Mouse (Mus musculus) ES-E14 (cell line): ENCODE results near the gene Rasgrf2.

ENCODE experiments used
- HCFC1 ChIP-seq: IDR thresholded peaks from 2 replicates; pipeline ENCODE4 v1.6.1; 2012; ENCODE audit warnings: low read length, inconsistent platforms, borderline replicate concordance; ENCODE audit not compliant: insufficient read depth
- ZNF384 ChIP-seq: IDR thresholded peaks from 2 replicates; pipeline ENCODE4 v1.6.1; 2012; ENCODE audit warnings: low read depth, low read length, inconsistent platforms

DNA sequence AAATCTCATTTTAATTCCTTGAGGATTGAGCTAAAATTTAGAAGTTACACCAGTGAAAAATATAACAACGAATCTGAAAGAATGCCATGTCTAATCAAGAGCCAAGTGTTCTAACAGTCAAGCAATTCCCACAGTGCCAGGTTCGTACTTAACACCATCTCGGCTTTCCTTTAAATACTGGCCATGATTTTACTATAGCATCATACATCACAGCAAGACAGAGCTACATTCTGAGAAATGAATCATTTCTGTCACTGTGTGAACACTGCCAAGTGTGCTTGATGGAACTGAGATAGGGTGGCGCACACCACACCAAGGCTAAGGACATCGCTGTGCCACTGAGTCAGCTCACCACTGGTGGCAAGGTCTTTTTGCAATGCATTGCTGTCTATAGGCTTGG, 5.6 kb downstream of the Rasgrf2 start:
- TF ChIP-seq HCFC1 (no peak), ZNF384 (no peak)
